17 mouse cellular contexts compared by ENCODE assay signal in the genomic region with DNA sequence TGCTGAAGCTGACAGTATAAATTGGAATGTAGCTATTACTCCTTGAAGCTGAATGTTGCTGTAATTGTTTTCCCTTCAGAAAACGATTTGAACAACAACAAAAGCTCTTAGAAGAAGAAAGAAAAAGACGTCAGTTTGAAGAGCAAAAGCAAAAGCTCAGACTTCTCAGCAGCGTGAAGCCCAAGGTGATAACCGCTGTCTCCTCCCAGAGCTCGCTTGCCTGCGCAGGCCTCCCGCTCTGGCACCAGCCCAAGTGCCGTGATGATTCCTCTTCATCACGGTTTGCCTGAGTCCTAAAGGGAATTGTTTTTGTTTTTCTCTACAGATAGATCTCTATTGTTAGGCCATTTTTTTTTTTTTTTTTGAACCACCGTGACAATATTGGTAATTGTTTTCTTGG.
"Had no signal": no experiment of that assay in that cellular context is flagged by ENCODE, and none has a peak within 500 bp of the region (broad histone marks: within the 10 kb centered on the region; RNA-seq: fewer than 3 reads in every experiment).

No protein-coding gene starts in this region.

- H3K4me3 ChIP-seq: layer of hippocampus, adult 2 months; limb, embryonic 10.5 days; limb, embryonic 13.5 days; liver, embryonic 12.5 days; liver, embryonic 15.5 days had no signal

- H3K27me3 ChIP-seq: limb, embryonic 13.5 days; liver, embryonic 12.5 days; liver, embryonic 15.5 days had no signal

- H3K4me1 ChIP-seq: limb, embryonic 10.5 days; limb, embryonic 13.5 days had no signal

- H3K4me2 ChIP-seq: limb, embryonic 13.5 days; liver, embryonic 12.5 days; liver, embryonic 15.5 days had no signal

- ATAC-seq: liver, embryonic 12.5 days had no signal

- DNase-seq: kidney, adult 2 months; kidney, postnatal 25 days; layer of hippocampus, adult 9-11 months; liver; lung, adult 18-20 months; lung, postnatal 14 days; midbrain, embryonic 14.5 days; retina, postnatal 1 day; right cerebral cortex, postnatal 25 days; thymus, postnatal 36 days had no signal

- H3K9ac ChIP-seq: limb, embryonic 13.5 days; liver, embryonic 12.5 days; liver, embryonic 15.5 days had no signal

- H3K27ac ChIP-seq: kidney, postnatal 0 days; layer of hippocampus, adult 2 months; limb, embryonic 10.5 days; limb, embryonic 13.5 days; liver, embryonic 12.5 days; liver, embryonic 15.5 days; macrophage had no signal

- H3K9me3 ChIP-seq: limb, embryonic 10.5 days; limb, embryonic 13.5 days; liver, embryonic 12.5 days; liver, embryonic 15.5 days had no signal
